Mouse (Mus musculus): ENCODE data around the gene Pear1.
"Not testable (repeated sequence)": the region's sequence is repeated elsewhere in the genome, so short reads cannot be mapped to it uniquely, and the experiment has no call there.

Gene Pear1

GRCm38 (mm10) chr3:87824206-87824605 lies at the start of gene Pear1:
TSS of gene Pear1 (minus strand) at chr3:87824306.
- DNase-seq (ENCODE audit: low spot score): not testable (repeated sequence)

GRCm38 (mm10) chr3:87864111-87864510 lies 40.0 kb upstream of the Pear1 start:
- not testable (repeated sequence) for DNase-seq (ENCODE audit: low spot score)

- peak; percentile 61 for DNase-seq (ENCODE audit: low spot score)
Measured at GRCm38 (mm10) chr3:87859813-87860212, 35.7 kb upstream of the Pear1 start.

GRCm38 (mm10) chr3:87857666-87858065 lies 33.6 kb upstream of the Pear1 start:
- DNase-seq (ENCODE audit: low spot score): no peak

- DNase-seq (ENCODE audit: low spot score): no peak
Measured at GRCm38 (mm10) chr3:87855936-87856335, 31.8 kb upstream of the Pear1 start.

GRCm38 (mm10) chr3:87854795-87855568 lies 30.9 kb upstream of the Pear1 start:
- DNase-seq (ENCODE audit: low spot score): peak; percentile 34

- DNase-seq (ENCODE audit: low spot score): no peak
Measured at GRCm38 (mm10) chr3:87849117-87849516, 25.0 kb upstream of the Pear1 start.

GRCm38 (mm10) chr3:87847680-87848079 lies 23.6 kb upstream of the Pear1 start:
- DNase-seq (ENCODE audit: low spot score): no peak

- no peak for DNase-seq (ENCODE audit: low spot score)
Measured at GRCm38 (mm10) chr3:87846650-87847110, 22.6 kb upstream of the Pear1 start, which contains the start of gene Sh2d2a. TSS of gene Sh2d2a (plus strand) at chr3:87846755.

- DNase-seq (ENCODE audit: low spot score): no peak
Measured at GRCm38 (mm10) chr3:87846186-87846585, 22.1 kb upstream of the Pear1 start.

- DNase-seq (ENCODE audit: low spot score): no peak
Measured at GRCm38 (mm10) chr3:87844981-87845380, 20.9 kb upstream of the Pear1 start.

- no peak for DNase-seq (ENCODE audit: low spot score)
Measured at GRCm38 (mm10) chr3:87840858-87841257, 16.8 kb upstream of the Pear1 start.

GRCm38 (mm10) chr3:87838622-87839021 lies 14.5 kb upstream of the Pear1 start:
- peak; percentile 82 for DNase-seq (ENCODE audit: low spot score)

- no peak for DNase-seq (ENCODE audit: low spot score)
Measured at GRCm38 (mm10) chr3:87833482-87833881, 9.4 kb upstream of the Pear1 start.

GRCm38 (mm10) chr3:87832109-87832859 lies 8.2 kb upstream of the Pear1 start:
- no peak for DNase-seq (ENCODE audit: low spot score)

- no peak for DNase-seq (ENCODE audit: low spot score)
Measured at GRCm38 (mm10) chr3:87829025-87829424, 4.9 kb upstream of the Pear1 start.

GRCm38 (mm10) chr3:87828435-87828834 lies 4.3 kb upstream of the Pear1 start:
- no peak for DNase-seq (ENCODE audit: low spot score)

GRCm38 (mm10) chr3:87818226-87818625 lies 5.9 kb downstream of the Pear1 start:
- DNase-seq (ENCODE audit: low spot score): no peak

GRCm38 (mm10) chr3:87816646-87817093 lies 7.4 kb downstream of the Pear1 start:
- DNase-seq (ENCODE audit: low spot score): peak; percentile 75

- DNase-seq (ENCODE audit: low spot score): no peak
Measured at GRCm38 (mm10) chr3:87816166-87816565, 7.9 kb downstream of the Pear1 start.

GRCm38 (mm10) chr3:87812873-87813272 lies 11.2 kb downstream of the Pear1 start:
- no peak for DNase-seq (ENCODE audit: low spot score)

GRCm38 (mm10) chr3:87812413-87812812 lies 11.7 kb downstream of the Pear1 start:
- no peak for DNase-seq (ENCODE audit: low spot score)

- no peak for DNase-seq (ENCODE audit: low spot score)
Measured at GRCm38 (mm10) chr3:87811297-87811696, 12.8 kb downstream of the Pear1 start.
